Mouse (Mus musculus) lung, embryonic 15.5 days (tissue): ENCODE results near the gene Ppp2r1a. TPM values are rescaled to one million over a fixed set of nuclear protein-coding genes. Genes with fewer than 3 reads are reported as not detected.

Experiments
- ATAC-seq: fragments of 200-750 bp; cut with Nextera tagmentation; 2 replicates; pipeline ENCODE4 v1.8.0; 2017; ENCODE audit warnings: moderate number of reproducible peaks, borderline replicate concordance; ENCODE audit not compliant: low FRiP score, low TSS enrichment; ENCODE audit errors: extremely low read depth
- H3K27ac ChIP-seq: fragments of 300-500 bp; sonication (generic); 2 replicates; pipeline ENCODE4 v1.5.1; 2015; ENCODE audit warnings: moderate library complexity, mild to moderate bottlenecking, inconsistent platforms
- H3K27me3 ChIP-seq: fragments of 300-500 bp; sonication (generic); 2 replicates; pipeline ENCODE4 v1.6.1; 2015; ENCODE audit warnings: inconsistent platforms
- H3K36me3 ChIP-seq: fragments of 300-500 bp; sonication (generic); 2 replicates; pipeline ENCODE4 v1.6.1; 2015; ENCODE audit warnings: inconsistent platforms
- H3K4me1 ChIP-seq: fragments of 300-500 bp; sonication (generic); 2 replicates; pipeline ENCODE4 v1.6.1; 2015; ENCODE audit warnings: inconsistent platforms
- H3K4me2 ChIP-seq: fragments of 300-500 bp; sonication (generic); 2 replicates; pipeline ENCODE4 v1.6.1; 2015; ENCODE audit warnings: inconsistent platforms, mild to moderate bottlenecking, moderate library complexity
- H3K4me3 ChIP-seq: fragments of 300-500 bp; sonication (generic); 2 replicates; pipeline ENCODE4 v1.5.1; 2015; ENCODE audit warnings: mild to moderate bottlenecking, inconsistent platforms
- H3K9ac ChIP-seq: fragments of 300-500 bp; sonication (generic); 2 replicates; pipeline ENCODE4 v1.6.1; 2015; ENCODE audit warnings: inconsistent platforms
- H3K9me3 ChIP-seq: fragments of 300-500 bp; sonication (generic); 2 replicates; pipeline ENCODE4 v1.6.1; 2016; ENCODE audit warnings: inconsistent platforms
- WGBS: fragments of 180-500 bp; shearing (Covaris S2); methylation state at CpG from one replicate; pipeline ENCODE4 v1.1.7; 2015; 5-methylcytosine and 5-hydroxymethylcytosine counted together
- polyA plus RNA-seq: library from polyadenylated mRNA; unstranded; fragments of >200 nt; fragmentation: Nextera tagmentation; extraction: Ambion mirVana; gene quantifications from 2 replicates; pipeline ENCODE4 v1.2.1, GENCODE M21; 2015

The Ppp2r1a gene
- 378 and 380 TPM in 2 replicates for polyA plus RNA-seq

- H3K4me1 ChIP-seq = peaks cover 22% of the 10 kb centered on the region
- H3K27me3 ChIP-seq = no peaks in the 10 kb centered on the region
- peak within 1 kb of the TSS; percentile 84 for H3K9ac ChIP-seq
- H3K4me3 ChIP-seq = peak within 1 kb of the TSS; percentile 78
- no peaks in the 10 kb centered on the region for H3K9me3 ChIP-seq
- H3K36me3 ChIP-seq = no peaks in the 10 kb centered on the region
- H3K4me2 ChIP-seq = peak within 1 kb of the TSS; percentile 57
- ATAC-seq = peak; percentile 99
- H3K27ac ChIP-seq = peak within 1 kb of the TSS; percentile 98
- under 1% methylated on average over 69 of the region's 69 CpGs for WGBS
Measured at GRCm38 (mm10) chr17:20944985-20945891, at the start of gene Ppp2r1a. Gene Ppp2r1a, plus strand, starts transcription at chr17:20945311.

GRCm38 (mm10) chr17:20904991-20905390 is 40.1 kb upstream of the Ppp2r1a start, which contains the start of gene Vmn1r231:
Gene Vmn1r231, minus strand, starts transcription at chr17:20905091.
- ATAC-seq = no peak
- Histone ChIP-seq H3K9me3 (no peaks in the 10 kb centered on the region), H3K4me2 (no peak within 1 kb of the TSS), H3K9ac (no peak within 1 kb of the TSS), H3K27ac (no peak within 1 kb of the TSS), H3K36me3 (no peaks in the 10 kb centered on the region), H3K4me1 (no peaks in the 10 kb centered on the region), H3K27me3 (no peaks in the 10 kb centered on the region), H3K4me3 (no peak within 1 kb of the TSS)
- 51% methylated on average over 2 of the region's 2 CpGs for WGBS

- Histone ChIP-seq H3K4me2 (no peak within 1 kb of the TSS), H3K9me3 (no peaks in the 10 kb centered on the region), H3K27ac (no peak within 1 kb of the TSS), H3K4me1 (no peaks in the 10 kb centered on the region), H3K4me3 (no peak within 1 kb of the TSS), H3K36me3 (no peaks in the 10 kb centered on the region), H3K27me3 (no peaks in the 10 kb centered on the region), H3K9ac (no peak within 1 kb of the TSS)
- WGBS = 38% methylated on average over 1 of the region's 1 CpGs
- ATAC-seq = no peak
Measured at GRCm38 (mm10) chr17:20919614-20920013, 25.5 kb upstream of the Ppp2r1a start, which contains the start of gene Vmn1r232. Gene Vmn1r232, minus strand, starts transcription at chr17:20919714.

GRCm38 (mm10) chr17:20944226-20944625 is 885 bp upstream of the Ppp2r1a start:
- Histone ChIP-seq H3K27ac (peak overlapping the region; percentile 88), H3K36me3 (no peaks in the 10 kb centered on the region), H3K4me1 (peaks cover 22% of the 10 kb centered on the region), H3K9ac (peak overlapping the region; percentile 52; the same call in 1 of the 2 replicates), H3K4me2 (peak overlapping the region; percentile 57), H3K27me3 (no peaks in the 10 kb centered on the region), H3K4me3 (peak overlapping the region; percentile 78), H3K9me3 (no peaks in the 10 kb centered on the region)
- no peak for ATAC-seq
- 51% methylated on average over 3 of the region's 3 CpGs for WGBS

- no peaks in the 10 kb centered on the region for H3K27me3 ChIP-seq
- under 1% methylated on average over 13 of the region's 13 CpGs for WGBS
- peaks cover 22% of the 10 kb centered on the region for H3K4me1 ChIP-seq
Measured at GRCm38 (mm10) chr17:20946026-20946565, 985 bp downstream of the Ppp2r1a start.

GRCm38 (mm10) chr17:20946636-20947035 is 1.5 kb downstream of the Ppp2r1a start:
- H3K4me2 ChIP-seq = peak overlapping the region; percentile 57
- H3K4me1 ChIP-seq = peaks cover 22% of the 10 kb centered on the region
- H3K36me3 ChIP-seq = peaks cover 5% of the 10 kb centered on the region; the same call in 1 of the 2 replicates
- H3K27me3 ChIP-seq = no peaks in the 10 kb centered on the region
- H3K4me3 ChIP-seq = peak overlapping the region; percentile 78
- peak overlapping the region; percentile 84 for H3K9ac ChIP-seq
- ATAC-seq = no peak
- H3K9me3 ChIP-seq = no peaks in the 10 kb centered on the region
- no peak overlapping the region for H3K27ac ChIP-seq

More at GRCm38 (mm10) chr17:20946026-20946565, 985 bp downstream of the Ppp2r1a start:
- Histone ChIP-seq H3K4me3 (peak overlapping the region; percentile 78), H3K36me3 (peaks cover under 1% of the 10 kb centered on the region; the same call in 1 of the 2 replicates), H3K9me3 (no peaks in the 10 kb centered on the region), H3K9ac (peak overlapping the region; percentile 84), H3K4me2 (peak overlapping the region; percentile 57), H3K27ac (peak overlapping the region; percentile 98)
- no peak for ATAC-seq

- Histone ChIP-seq H3K27ac (no peak overlapping the region), H3K4me3 (no peak overlapping the region), H3K4me1 (no peaks in the 10 kb centered on the region), H3K27me3 (no peaks in the 10 kb centered on the region), H3K9me3 (no peaks in the 10 kb centered on the region), H3K4me2 (no peak overlapping the region), H3K36me3 (peaks cover 98% of the 10 kb centered on the region), H3K9ac (no peak overlapping the region)
- 92% methylated on average over 5 of the region's 5 CpGs for WGBS
- ATAC-seq = no peak
Measured at GRCm38 (mm10) chr17:20960386-20960785, 15.3 kb downstream of the Ppp2r1a start.

GRCm38 (mm10) chr17:20965421-20965820 is 20.3 kb downstream of the Ppp2r1a start:
- Histone ChIP-seq H3K4me3 (no peak overlapping the region), H3K27ac (no peak overlapping the region), H3K4me1 (no peaks in the 10 kb centered on the region), H3K27me3 (no peaks in the 10 kb centered on the region), H3K9me3 (no peaks in the 10 kb centered on the region), H3K36me3 (peaks cover 89% of the 10 kb centered on the region), H3K4me2 (no peak overlapping the region), H3K9ac (no peak overlapping the region)
- WGBS = 88% methylated on average over 4 of the region's 4 CpGs
- peak; percentile 27; the same call in 1 of the 2 replicates for ATAC-seq

- Histone ChIP-seq H3K27ac (no peak overlapping the region), H3K36me3 (peaks cover 76% of the 10 kb centered on the region)
- no peak for ATAC-seq
Measured at GRCm38 (mm10) chr17:20966681-20967080, 21.6 kb downstream of the Ppp2r1a start.

GRCm38 (mm10) chr17:20993716-20994115 is 48.6 kb downstream of the Ppp2r1a start:
- no peak for ATAC-seq
- Histone ChIP-seq H3K36me3 (no peaks in the 10 kb centered on the region), H3K9ac (no peak overlapping the region), H3K27me3 (no peaks in the 10 kb centered on the region), H3K4me2 (no peak overlapping the region), H3K4me1 (no peaks in the 10 kb centered on the region), H3K9me3 (no peaks in the 10 kb centered on the region), H3K4me3 (no peak overlapping the region), H3K27ac (no peak overlapping the region)
- WGBS = 63% methylated on average over 2 of the region's 2 CpGs

More at GRCm38 (mm10) chr17:20966681-20967080, 21.6 kb downstream of the Ppp2r1a start:
- Histone ChIP-seq H3K9ac (no peak overlapping the region), H3K4me1 (no peaks in the 10 kb centered on the region), H3K4me2 (no peak overlapping the region), H3K27me3 (no peaks in the 10 kb centered on the region), H3K9me3 (no peaks in the 10 kb centered on the region), H3K4me3 (no peak overlapping the region)

GRCm38 (mm10) chr17:20996364-20996763 is 51.3 kb downstream of the Ppp2r1a start, which contains the start of gene Vmn1r233:
Gene Vmn1r233, minus strand, starts transcription at chr17:20996464.
- Histone ChIP-seq H3K4me2 (no peak within 1 kb of the TSS), H3K9me3 (no peaks in the 10 kb centered on the region), H3K27ac (no peak within 1 kb of the TSS), H3K36me3 (no peaks in the 10 kb centered on the region), H3K4me1 (no peaks in the 10 kb centered on the region), H3K9ac (no peak within 1 kb of the TSS), H3K27me3 (no peaks in the 10 kb centered on the region), H3K4me3 (no peak within 1 kb of the TSS)
- no peak for ATAC-seq
